In genomic region chr2:38097469-38097868, GRCm38 (mm10) we compare ENCODE assay signal across 22 mouse cellular contexts.
DNase-seq lines count a peak whose midpoint lies in the region; ATAC-seq and TF ChIP-seq lines count a peak whose summit lies in the region.
"Had no signal": no experiment of that assay in that cellular context is flagged by ENCODE, and none has a peak within 500 bp of the region (broad histone marks: within the 10 kb centered on the region; RNA-seq: fewer than 3 reads in every experiment).

No protein-coding gene starts in this region.

- no peak for ATAC-seq in forebrain, embryonic 16.5 days
- ATAC-seq in forebrain, embryonic 15.5 days (replicated peaks), result no peak
- no peak for ATAC-seq in intestine, embryonic 15.5 days
- ATAC-seq: CD4-positive, CD25-positive, alpha-beta regulatory T cell, adult 4 months; intestine, embryonic 16.5 days had no signal

- WGBS in forebrain, embryonic 10.5 days, result 17% methylated on average over 3 of the region's 3 CpGs
- WGBS in forebrain, embryonic 16.5 days, result 18% methylated on average over 3 of the region's 3 CpGs
- 9% methylated on average over 3 of the region's 3 CpGs for WGBS in forebrain, embryonic 15.5 days
- 82% methylated on average over 3 of the region's 3 CpGs for WGBS in intestine, embryonic 15.5 days

- no peak overlapping the region for H3K9ac ChIP-seq in forebrain, embryonic 16.5 days (replicated peaks; ENCODE audit: low read depth, low read length)
- H3K9ac ChIP-seq in forebrain, embryonic 15.5 days (replicated peaks), result no peak overlapping the region
- H3K9ac ChIP-seq in intestine, embryonic 15.5 days, result no peak overlapping the region
- H3K9ac ChIP-seq: embryonic facial prominence, embryonic 13.5 days; heart, embryonic 15.5 days; hindbrain, embryonic 14.5 days had no signal

- no peaks in the 10 kb centered on the region for H3K36me3 ChIP-seq in forebrain, embryonic 10.5 days (replicated peaks)
- H3K36me3 ChIP-seq in forebrain, embryonic 16.5 days (ENCODE audit: control insufficient read depth, insufficient read depth), result no peaks in the 10 kb centered on the region
- H3K36me3 ChIP-seq in forebrain, embryonic 15.5 days, result no peaks in the 10 kb centered on the region
- no peaks in the 10 kb centered on the region for H3K36me3 ChIP-seq in intestine, embryonic 15.5 days
- H3K36me3 ChIP-seq: embryonic facial prominence, embryonic 13.5 days; heart, embryonic 10.5 days; heart, embryonic 15.5 days had no signal

- DNase-seq in forebrain, embryonic 10.5 days (ENCODE audit: extremely low spot score, low spot score), result no peak
- DNase-seq in layer of hippocampus, adult 2 months (ENCODE audit: low spot score in 2 of 2), result no peak
- no peak for DNase-seq in layer of hippocampus, postnatal 25 days (ENCODE audit: extremely low spot score in 1 of 2, low spot score in 1 of 2)
- peak; percentile 74 for DNase-seq in brain, embryonic 14.5 days (ENCODE audit: low read depth)
- no peak for DNase-seq in gastrocnemius, postnatal 14 days
- DNase-seq: adrenal gland, postnatal 10 days; B cell, adult 2 months; cerebellum, adult 11-12 months; cerebellum, adult 9-10 months; cerebellum, postnatal 36 days; gastrocnemius, postnatal 10 days; heart, postnatal 14 days had no signal

- H3K4me2 ChIP-seq in forebrain, embryonic 16.5 days (ENCODE audit: low read length), result no peak overlapping the region
- no peak overlapping the region for H3K4me2 ChIP-seq in forebrain, embryonic 15.5 days (replicated peaks)
- no peak overlapping the region for H3K4me2 ChIP-seq in intestine, embryonic 15.5 days (replicated peaks)
- H3K4me2 ChIP-seq: embryonic facial prominence, embryonic 13.5 days; heart, embryonic 15.5 days; hindbrain, embryonic 14.5 days had no signal

- H3K4me1 ChIP-seq in forebrain, embryonic 10.5 days, result peaks cover 98% of the 10 kb centered on the region
- peaks cover 47% of the 10 kb centered on the region for H3K4me1 ChIP-seq in forebrain, embryonic 16.5 days (replicated peaks; ENCODE audit: control insufficient read depth, insufficient read depth, low read length)
- peaks cover 69% of the 10 kb centered on the region for H3K4me1 ChIP-seq in forebrain, embryonic 15.5 days
- peaks cover 6% of the 10 kb centered on the region; the same call in 1 of the 2 replicates for H3K4me1 ChIP-seq in intestine, embryonic 15.5 days (replicated peaks)

- H3K9me3 ChIP-seq in forebrain, embryonic 10.5 days, result no peaks in the 10 kb centered on the region
- no peaks in the 10 kb centered on the region for H3K9me3 ChIP-seq in forebrain, embryonic 16.5 days (ENCODE audit: control insufficient read depth, low read length)
- no peaks in the 10 kb centered on the region for H3K9me3 ChIP-seq in forebrain, embryonic 15.5 days
- no peaks in the 10 kb centered on the region for H3K9me3 ChIP-seq in intestine, embryonic 15.5 days
- H3K9me3 ChIP-seq: embryonic facial prominence, embryonic 13.5 days; G1E; heart, embryonic 10.5 days; heart, embryonic 15.5 days had no signal

- intact Hi-C loops in gastrocnemius, postnatal 14 days (cut with DNase I; ENCODE audit: low total_unique reads), result no loop called here

- TF ChIP-seq POLR2A in brain, embryonic 14.5 days (IDR thresholded peaks at IDR 0.05; ENCODE audit: borderline replicate concordance, extremely low read depth, insufficient read depth, insufficient read length, poor library complexity, severe bottlenecking), result no peak

- H3K4me3 ChIP-seq in forebrain, embryonic 10.5 days, result no peak overlapping the region
- H3K4me3 ChIP-seq in forebrain, embryonic 16.5 days (replicated peaks; ENCODE audit: low read length), result no peak overlapping the region
- H3K4me3 ChIP-seq in layer of hippocampus, adult 2 months, result no peak overlapping the region
- no peak overlapping the region for H3K4me3 ChIP-seq in forebrain, embryonic 15.5 days
- H3K4me3 ChIP-seq in intestine, embryonic 15.5 days (replicated peaks), result no peak overlapping the region
- H3K4me3 ChIP-seq: embryonic facial prominence, embryonic 13.5 days; heart, embryonic 10.5 days; heart, embryonic 15.5 days had no signal

- no peaks in the 10 kb centered on the region for H3K27me3 ChIP-seq in forebrain, embryonic 10.5 days (ENCODE audit: poor library complexity, severe bottlenecking)
- H3K27me3 ChIP-seq in forebrain, embryonic 16.5 days (replicated peaks; ENCODE audit: control insufficient read depth, insufficient read depth, low read length), result no peaks in the 10 kb centered on the region
- H3K27me3 ChIP-seq in forebrain, embryonic 15.5 days, result no peaks in the 10 kb centered on the region
- H3K27me3 ChIP-seq in intestine, embryonic 15.5 days (replicated peaks), result no peaks in the 10 kb centered on the region
- H3K27me3 ChIP-seq: embryonic facial prominence, embryonic 13.5 days; heart, embryonic 15.5 days had no signal

- no peak for TF ChIP-seq CTCF in layer of hippocampus, adult 2 months (conservative IDR thresholded peaks at IDR 0.05)
- no peak for TF ChIP-seq CTCF in brain, embryonic 14.5 days (IDR thresholded peaks at IDR 0.05; ENCODE audit: borderline replicate concordance, extremely low read depth, insufficient read depth, insufficient read length)

- peak overlapping the region; percentile 85 for H3K27ac ChIP-seq in forebrain, embryonic 10.5 days
- H3K27ac ChIP-seq in forebrain, embryonic 16.5 days (ENCODE audit: low read length), result no peak overlapping the region
- peak overlapping the region; percentile 77 for H3K27ac ChIP-seq in layer of hippocampus, adult 2 months
- H3K27ac ChIP-seq in forebrain, embryonic 15.5 days (replicated peaks), result peak overlapping the region; percentile 42; the same call in 1 of the 2 replicates
- no peak overlapping the region for H3K27ac ChIP-seq in intestine, embryonic 15.5 days
- H3K27ac ChIP-seq: embryonic facial prominence, embryonic 13.5 days; heart, embryonic 10.5 days; heart, embryonic 15.5 days; hindbrain, embryonic 14.5 days had no signal

Comparison
In these comparisons a context has a peak if more than half of its experiments do, and no peak if none do; other contexts are left out.
1. H3K27ac ChIP-seq: peak in forebrain, embryonic 10.5 days (single experiment), layer of hippocampus, adult 2 months (single experiment) and forebrain, embryonic 15.5 days (single experiment); none in forebrain, embryonic 16.5 days (single experiment) and intestine, embryonic 15.5 days (single experiment).